Mouse (Mus musculus): Measurements from ENCODE around the gene Ctxn1. TPM values are rescaled to one million over a fixed set of nuclear protein-coding genes. Genes with fewer than 3 reads are reported as not detected.

Ctxn1 gene
- total and polyA plus RNA-seq, 3 experiments = 0.58 to 5.6 TPM; not detected in 1

DNA sequence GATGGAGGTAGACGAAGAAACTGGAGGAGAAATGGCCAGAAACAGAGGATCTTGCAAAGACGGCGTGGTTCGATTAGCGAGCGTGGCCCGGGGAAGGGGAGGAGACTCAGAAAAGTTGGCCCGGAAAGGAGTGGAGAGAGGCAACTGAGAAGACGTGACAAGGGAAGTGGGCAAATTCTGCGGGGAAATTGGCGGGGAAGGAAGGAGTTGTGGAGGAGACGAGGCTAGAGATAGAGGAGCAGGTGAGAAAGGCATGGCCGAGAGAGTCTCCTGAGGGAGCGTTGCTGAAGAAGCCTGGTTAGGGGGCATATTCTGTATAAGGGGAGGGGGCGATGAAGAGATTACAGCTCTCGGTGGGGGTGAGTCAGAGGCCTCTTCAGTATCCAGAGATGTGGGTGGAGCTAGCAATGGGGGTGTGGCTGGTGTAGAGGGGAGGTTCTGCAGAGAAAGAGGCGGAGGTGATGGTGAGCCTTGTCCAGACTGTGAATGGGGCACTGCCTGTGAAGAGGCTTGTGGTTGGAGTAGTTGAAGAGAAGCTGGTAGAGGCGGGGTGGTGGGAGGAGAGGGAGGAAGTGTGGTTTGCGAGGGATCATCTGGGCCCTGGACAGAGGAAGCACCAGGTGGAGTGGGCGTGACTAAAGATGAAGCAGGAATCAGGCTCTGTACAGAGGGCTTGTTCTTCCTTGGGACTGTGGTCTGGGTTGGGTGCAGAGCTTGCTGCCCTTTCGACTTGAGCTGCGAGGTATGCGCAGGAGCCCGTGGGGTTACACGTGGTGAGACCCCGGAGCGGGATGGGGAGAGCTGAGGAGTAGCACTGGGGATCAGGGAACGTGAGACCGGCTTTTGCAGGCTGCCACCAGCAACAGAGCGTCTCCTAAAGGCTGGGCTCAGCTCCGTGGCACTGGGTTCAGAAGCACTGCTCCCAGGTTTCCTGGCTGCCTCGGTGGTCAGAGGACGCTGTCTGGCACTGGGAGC is 44.8 kb downstream of the Ctxn1 start (continued):
- no peak; the same call in 1 of the 2 replicates for TF ChIP-seq MXI1 (IDR thresholded peaks at IDR 0.05; ENCODE audit: low read depth, low read length)
- no peak for TF ChIP-seq USF1 (IDR thresholded peaks at IDR 0.05; ENCODE audit: low read depth, low read length)
- TF ChIP-seq SIN3A (IDR thresholded peaks at IDR 0.05; ENCODE audit: low read length) = peak; percentile 60
- TF ChIP-seq MAZ (IDR thresholded peaks at IDR 0.05; ENCODE audit: low read depth, low read length) = peak; percentile 63; the same call in 1 of the 2 replicates
- no peak for TF ChIP-seq POLR2AphosphoS5 (IDR thresholded peaks at IDR 0.05; ENCODE audit: borderline replicate concordance, low read depth, low read length)
- no peak for TF ChIP-seq CHD2 (IDR thresholded peaks at IDR 0.05; ENCODE audit: low read length)
- TF ChIP-seq UBTF (IDR thresholded peaks at IDR 0.05; ENCODE audit: borderline replicate concordance, insufficient read depth, low read depth, low read length) = no peak
- no peak for TF ChIP-seq ZKSCAN1 (IDR thresholded peaks at IDR 0.05; ENCODE audit: low read depth, low read length)
- TF ChIP-seq MYC (IDR thresholded peaks at IDR 0.05; ENCODE audit: low read depth, low read length) = no peak
- TF ChIP-seq NELFE (IDR thresholded peaks at IDR 0.05; ENCODE audit: low read depth, low read length) = peak; percentile 37; the same call in 1 of the 2 replicates
- TF ChIP-seq TBP (IDR thresholded peaks at IDR 0.05; ENCODE audit: low read depth, low read length) = peak; percentile 11; the same call in 1 of the 2 replicates
- no peak for TF ChIP-seq GABPA (IDR thresholded peaks at IDR 0.05; ENCODE audit: low read depth, low read length)
- TF ChIP-seq JUND (IDR thresholded peaks at IDR 0.05; ENCODE audit: low read depth, low read length) = no peak

DNA sequence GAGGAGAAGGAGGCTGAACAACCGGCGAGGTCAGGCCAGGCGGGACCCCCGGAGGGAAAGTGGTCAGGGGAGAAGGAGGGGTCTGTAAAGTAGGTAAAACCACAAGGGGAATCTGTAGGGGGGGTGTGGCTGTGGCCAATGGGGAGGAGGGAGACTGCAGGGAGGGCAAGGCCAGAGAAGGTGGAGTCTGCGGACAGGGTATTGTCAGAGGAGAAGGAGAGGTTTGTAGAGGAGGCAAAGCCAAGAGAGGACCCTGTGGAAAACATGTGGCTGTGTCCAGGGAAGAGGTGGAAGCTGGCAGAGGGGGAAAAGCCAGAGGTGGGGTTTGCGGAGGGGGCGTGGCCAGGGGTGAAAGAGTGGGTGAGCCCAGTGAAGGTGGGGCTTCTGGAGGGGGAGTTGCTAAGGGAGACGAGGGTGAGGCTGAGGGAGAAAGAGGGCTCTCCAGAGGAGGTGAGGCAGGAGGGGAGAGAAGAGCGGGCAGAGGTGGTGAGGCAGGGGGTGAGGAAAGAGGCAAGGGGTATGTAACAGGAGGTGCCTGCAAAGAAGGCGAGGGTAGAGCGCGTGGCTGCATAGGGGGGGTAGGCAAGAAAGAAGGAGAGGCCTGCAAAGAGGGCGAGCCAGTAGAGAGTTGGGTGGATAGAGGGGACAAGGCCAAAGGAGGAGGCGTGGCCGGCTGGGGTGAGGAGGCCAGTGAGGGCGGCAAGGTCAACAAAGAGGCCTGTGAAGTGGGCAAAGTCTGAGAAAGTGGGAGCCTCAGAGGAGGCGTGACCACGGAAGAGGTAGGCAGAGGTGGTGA is 45.7 kb downstream of the Ctxn1 start:
- Histone ChIP-seq H3K36me3 (ENCODE audit: control insufficient read depth in 1 of 2, insufficient read depth in 2 of 2, low read length in 2 of 2) (no peaks in the 10 kb centered on the region; a peak in 1 of 4 replicates), H3K27me3 (ENCODE audit: control insufficient read depth in 1 of 2, insufficient read depth in 2 of 2, low read length in 2 of 2) (no peaks in the 10 kb centered on the region), H3K4me1 (ENCODE audit: control insufficient read depth in 1 of 2, insufficient read depth in 2 of 2, low read length in 2 of 2) (peaks cover 2 to 15% of the 10 kb centered on the region in 2 experiments; a peak in 3 of 4 replicates), H3K9ac (ENCODE audit: control insufficient read depth, low read depth, low read length, poor library complexity, severe bottlenecking) (peak overlapping the region; percentile 64), H3K27ac (ENCODE audit: control insufficient read depth, low read depth, low read length) (peak overlapping the region; percentile 51), H3K79me2 (ENCODE audit: control insufficient read depth, insufficient read depth, low read length, poor library complexity) (no peaks in the 10 kb centered on the region), H3K9me3 (replicated peaks; ENCODE audit: insufficient read depth, low read length) (no peaks in the 10 kb centered on the region), H3K4me3 (ENCODE audit: control insufficient read depth in 1 of 2, insufficient read depth in 1 of 2, low read depth in 2 of 2, low read length in 2 of 2) (peak overlapping the region; percentile 60 to 88)
- TF ChIP-seq HCFC1 (IDR thresholded peaks at IDR 0.05; ENCODE audit: low read depth, low read length) (0 out of 2 replicates have a peak, but pooled peaks have one; percentile 4), UBTF (IDR thresholded peaks at IDR 0.05; ENCODE audit: borderline replicate concordance, insufficient read depth, low read depth, low read length) (no peak), KAT2A (conservative IDR thresholded peaks at IDR 0.05; ENCODE audit: low read depth, low read length) (no peak), TAL1 (IDR thresholded peaks at IDR 0.05; ENCODE audit: low read length) (no peak), ETS1 (IDR thresholded peaks at IDR 0.05; ENCODE audit: low read depth, low read length) (no peak), GABPA (IDR thresholded peaks at IDR 0.05; ENCODE audit: low read depth, low read length) (no peak), TCF12 (IDR thresholded peaks at IDR 0.05; ENCODE audit: low read depth, low read length) (0 out of 2 replicates have a peak, but pooled peaks have one; percentile 13), MAX (IDR thresholded peaks at IDR 0.05; ENCODE audit: low read length) (0 out of 2 replicates have a peak, but pooled peaks have one; percentile 31), SMC3 (IDR thresholded peaks at IDR 0.05; ENCODE audit: low read depth, low read length) (no peak), MEF2A (IDR thresholded peaks at IDR 0.05; ENCODE audit: extremely low read depth, insufficient replicate concordance, low read depth, low read length, poor library complexity, severe bottlenecking) (no peak), USF2 (IDR thresholded peaks at IDR 0.05; ENCODE audit: borderline replicate concordance in 1 of 2, insufficient read depth in 1 of 2, low read depth in 1 of 2, low read length in 2 of 2) (no peak), POLR2A (IDR thresholded peaks at IDR 0.05; ENCODE audit: control insufficient read depth in 1 of 2, insufficient read depth in 1 of 2, low read depth in 1 of 2, low read length in 2 of 2, poor library complexity in 1 of 2) (no peak; a peak in 1 of 4 replicates), POLR2AphosphoS5 (IDR thresholded peaks at IDR 0.05; ENCODE audit: borderline replicate concordance, low read depth, low read length) (no peak), MXI1 (IDR thresholded peaks at IDR 0.05; ENCODE audit: low read depth, low read length) (peak; percentile 87), NELFE (IDR thresholded peaks at IDR 0.05; ENCODE audit: low read depth, low read length) (peak; percentile 44), CTCF (IDR thresholded peaks at IDR 0.05 in 2 of 3, conservative IDR thresholded peaks at IDR 0.05 in 1 of 3; ENCODE audit: control insufficient read depth in 1 of 3, insufficient read depth in 1 of 3, low read depth in 2 of 3, low read length in 3 of 3, poor library complexity in 1 of 3, severe bottlenecking in 1 of 3) (no peak)
- DNase-seq (ENCODE audit: low read depth, low spot score) = peak; percentile 88

All from MEL (cell line).